ENCODE assay signal across 23 mouse cellular contexts in genomic region chr17:55298852-55299251, GRCm38 (mm10).
DNase-seq lines count a peak whose midpoint lies in the region; ATAC-seq and TF ChIP-seq lines count a peak whose summit lies in the region.
"Had no signal": no experiment of that assay in that cellular context is flagged by ENCODE, and none has a peak within 500 bp of the region (broad histone marks: within the 10 kb centered on the region; RNA-seq: fewer than 3 reads in every experiment).

No protein-coding gene starts in this region.

- H3K9ac ChIP-seq in heart, adult 2 months (ENCODE audit: low read depth, low read length), result no peak overlapping the region

- 43% methylated on average over 1 of the region's 1 CpGs for WGBS in heart, adult 2 months

- no peaks in the 10 kb centered on the region for H3K27me3 ChIP-seq in heart, adult 2 months (ENCODE audit: control insufficient read depth, insufficient read depth, low read length)
- H3K27me3 ChIP-seq: CH12.LX, Patski had no signal

- no peak for TF ChIP-seq EP300 in heart, adult 2 months (IDR thresholded peaks at IDR 0.05; ENCODE audit: insufficient read depth, low read depth, low read length)

- H3K4me3 ChIP-seq in left cerebral cortex, adult 2 months, result no peak overlapping the region
- no peak overlapping the region for H3K4me3 ChIP-seq in cortical plate, adult 2 months (ENCODE audit: insufficient read depth, low read length)
- H3K4me3 ChIP-seq in heart, adult 2 months, result no peak overlapping the region

- TF ChIP-seq CTCF in left cerebral cortex, adult 2 months (IDR thresholded peaks at IDR 0.05), result no peak
- TF ChIP-seq CTCF in cortical plate, adult 2 months (IDR thresholded peaks at IDR 0.05; ENCODE audit: extremely low read depth, insufficient read depth, low read length), result no peak
- no peak for TF ChIP-seq CTCF in heart, adult 2 months (IDR thresholded peaks at IDR 0.05)

- no peak for DNase-seq in frontal cortex, postnatal 36 days (ENCODE audit: low spot score in 2 of 2)
- no peak for DNase-seq in left cerebral cortex, adult 2 months (ENCODE audit: extremely low spot score in 1 of 2, low spot score in 2 of 2)
- no peak for DNase-seq in left cerebral cortex, postnatal 4 days
- DNase-seq in brain, adult 2 months (ENCODE audit: low read depth, low spot score), result peak; percentile 54
- DNase-seq in heart, adult 2 months, result no peak
- no peak for DNase-seq in ovary, postnatal 36 days (ENCODE audit: low spot score)
- DNase-seq: adrenal gland, adult 2 months; adrenal gland, adult 8-10 months; adrenal gland, postnatal 10 days; adrenal gland, postnatal 14 days; adrenal gland, postnatal 25 days; adrenal gland, postnatal 36 days; B cell, adult 2 months; cerebellum, adult 11 months; cerebellum, adult 11-12 months; cerebellum, adult 18-20 months had no signal

- intact Hi-C loops in left cerebral cortex, adult 2 months (cut with DNase I), result loop anchor here (2.0 kb wide), 1 partner anchor 108 kb away; no protein-coding TSS in a partner anchor
- intact Hi-C loops in left cerebral cortex, postnatal 4 days (cut with DNase I), result no loop called here
- intact Hi-C loops in heart, adult 2 months (cut with DNase I), result no loop called here

- peak; percentile 97 for ATAC-seq in frontal cortex, adult (ENCODE audit: low TSS enrichment)
- ATAC-seq: activated CD4-positive, CD25-positive, alpha-beta regulatory T cell, adult 4 months; CD4-positive, CD25-positive, alpha-beta regulatory T cell, adult 4 months; Patski had no signal

- H3K4me1 ChIP-seq in cortical plate, adult 2 months (ENCODE audit: control insufficient read depth, insufficient read depth, low read length), result no peaks in the 10 kb centered on the region
- H3K4me1 ChIP-seq in heart, adult 2 months (ENCODE audit: control insufficient read depth, insufficient read depth, low read length), result no peaks in the 10 kb centered on the region

- no peaks in the 10 kb centered on the region for H3K36me3 ChIP-seq in heart, adult 2 months (ENCODE audit: control insufficient read depth, insufficient read depth, low read length)
- H3K36me3 ChIP-seq: G1E had no signal

- no peak for TF ChIP-seq POLR2A in cortical plate, adult 2 months (IDR thresholded peaks at IDR 0.05; ENCODE audit: extremely low read depth, insufficient read depth, low read length)
- no peak for TF ChIP-seq POLR2A in heart, adult 2 months (IDR thresholded peaks at IDR 0.05; ENCODE audit: insufficient read depth, low read depth, low read length)

- no peaks in the 10 kb centered on the region for H3K79me2 ChIP-seq in heart, adult 2 months (replicated peaks; ENCODE audit: control insufficient read depth, insufficient read depth, low read length)

- H3K27ac ChIP-seq in left cerebral cortex, adult 2 months, result peak overlapping the region; percentile 58
- peak overlapping the region; percentile 46; the same call in 1 of the 2 replicates for H3K27ac ChIP-seq in cortical plate, adult 2 months (ENCODE audit: insufficient read depth, low read length)
- no peak overlapping the region for H3K27ac ChIP-seq in heart, adult 2 months
